Mouse (Mus musculus) thymus, adult 18-20 months (tissue): ENCODE results near the gene Asrgl1.

Experiments used
- DNase-seq, 2 experiments: peaks; one replicate each; pipeline ENCODE4 v3.0.0; 2022; ENCODE audit warnings: mixed read lengths in 2 of 2

The Asrgl1 gene

GRCm38 (mm10) chr19:9069687-9070307 lies 65.6 kb downstream of the Asrgl1 start:
- no peak for DNase-seq

DNA sequence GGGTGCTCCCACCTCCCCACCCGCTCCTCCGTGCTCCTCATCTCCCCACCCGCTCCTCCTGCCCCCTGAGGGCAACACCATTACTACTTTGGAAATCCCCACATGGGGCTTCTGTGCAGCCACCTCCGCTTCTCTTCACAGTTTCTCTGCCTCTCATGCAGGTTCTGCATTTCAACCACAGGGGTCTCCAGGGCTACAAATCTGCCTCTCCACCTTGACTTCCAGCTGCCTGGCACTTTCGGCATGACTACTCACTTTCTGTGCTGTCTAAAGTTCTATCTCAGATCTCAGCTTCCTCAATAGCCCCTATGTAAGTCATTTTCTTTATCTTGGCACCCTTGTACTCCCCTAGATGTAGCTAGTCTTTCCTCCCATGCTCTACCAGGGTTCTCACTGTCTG lies 68.1 kb downstream of the Asrgl1 start:
- DNase-seq: no peak

DNA sequence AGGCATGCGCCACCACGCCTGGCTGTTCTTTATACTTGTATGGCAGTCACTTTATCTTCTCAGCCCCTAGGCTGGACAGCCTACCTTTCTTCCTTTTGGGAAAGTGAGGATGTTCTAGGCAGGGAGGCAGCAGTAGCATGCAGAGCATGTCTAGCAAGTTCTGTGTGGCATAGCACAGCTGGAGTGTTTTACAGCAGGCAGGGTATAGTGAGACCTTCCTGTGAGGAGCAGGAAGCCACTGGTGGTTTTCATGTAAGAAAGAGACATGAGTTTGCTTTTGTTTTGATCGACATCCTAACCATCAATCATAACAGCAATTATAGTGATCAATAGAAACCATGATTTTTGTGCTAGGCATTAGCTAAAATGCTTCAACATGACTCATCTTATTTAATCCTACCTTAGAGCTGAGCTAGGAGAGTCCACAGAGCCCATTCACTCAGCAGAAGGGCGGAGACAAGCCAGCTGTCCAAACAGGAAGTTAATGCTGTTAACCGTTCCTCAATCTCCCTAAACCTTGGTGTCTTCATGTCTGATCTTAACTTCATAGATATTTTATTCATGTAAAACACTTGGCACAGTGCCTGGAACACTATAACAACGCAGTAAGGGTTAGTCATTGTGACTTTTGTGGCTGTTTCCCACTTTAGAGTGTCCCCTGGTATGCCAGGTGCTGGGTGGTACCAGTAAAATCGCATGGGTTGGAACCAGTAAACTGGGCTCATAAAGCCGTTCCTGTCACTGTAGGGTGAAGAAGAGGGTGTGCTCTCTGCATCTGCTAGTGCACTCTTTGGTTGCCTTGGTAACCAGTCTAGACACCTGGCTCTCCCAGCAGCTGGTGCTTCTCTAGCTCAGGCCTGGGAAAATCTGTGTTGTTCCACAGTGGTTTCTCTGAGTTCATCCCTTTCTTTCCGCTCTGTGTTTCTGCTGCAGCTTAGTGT lies 69.5 kb downstream of the Asrgl1 start:
- peak in 1 of 2 experiments; percentile 54 for DNase-seq

DNA sequence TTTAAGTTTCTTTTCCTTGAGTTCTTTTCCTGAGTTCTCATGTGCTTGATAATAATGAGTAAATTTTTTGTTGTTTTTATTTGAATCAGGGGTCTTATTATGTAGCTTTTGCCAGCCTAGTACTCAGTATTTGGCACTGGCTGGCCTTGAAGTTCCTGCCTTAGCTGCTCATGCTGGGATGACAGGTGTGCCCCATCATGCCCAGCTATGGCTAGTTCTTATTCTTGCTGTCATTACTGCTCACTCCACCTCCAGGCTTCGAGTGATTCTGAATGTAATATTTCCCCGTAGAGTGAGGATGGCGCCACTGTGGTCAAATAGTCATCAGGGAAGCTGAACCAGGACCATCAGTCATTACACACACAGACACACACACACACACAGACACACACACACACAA lies 71.6 kb downstream of the Asrgl1 start:
- no peak for DNase-seq

- no peak for DNase-seq
Measured at GRCm38 (mm10) chr19:9062822-9063221, 72.6 kb downstream of the Asrgl1 start.

DNA sequence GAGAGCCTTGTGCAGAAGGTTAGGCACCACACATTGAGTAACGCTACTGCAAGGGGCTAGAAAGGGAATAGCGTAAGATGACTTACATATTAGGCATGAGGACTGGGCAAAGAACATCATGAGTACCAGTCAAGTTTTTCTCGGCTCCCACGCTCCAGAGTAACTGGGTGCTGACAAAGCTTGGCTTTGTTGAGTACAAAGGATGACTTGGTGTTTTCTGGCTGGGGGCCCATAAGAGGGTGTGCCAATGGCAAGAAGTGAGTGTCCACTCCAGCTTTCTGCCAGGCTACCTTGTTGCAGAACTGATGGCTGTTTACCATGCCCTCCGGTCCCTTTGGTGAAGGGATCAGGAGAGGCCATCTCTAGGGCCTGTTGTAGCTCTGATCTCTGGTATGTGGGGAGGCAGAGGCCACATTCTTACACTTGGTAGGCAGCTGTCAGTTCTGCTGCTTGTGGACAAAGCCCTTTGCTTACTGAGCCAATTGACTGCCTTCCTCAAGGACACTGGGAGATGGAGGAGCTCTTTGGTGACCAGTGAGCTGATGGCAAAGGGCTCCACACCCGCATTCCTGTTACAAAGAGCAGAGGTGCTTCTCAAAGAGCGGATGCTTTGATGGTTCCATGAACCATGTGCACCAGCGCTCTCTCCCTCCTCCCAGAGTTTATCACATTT lies 74.1 kb downstream of the Asrgl1 start:
- no peak for DNase-seq

DNA sequence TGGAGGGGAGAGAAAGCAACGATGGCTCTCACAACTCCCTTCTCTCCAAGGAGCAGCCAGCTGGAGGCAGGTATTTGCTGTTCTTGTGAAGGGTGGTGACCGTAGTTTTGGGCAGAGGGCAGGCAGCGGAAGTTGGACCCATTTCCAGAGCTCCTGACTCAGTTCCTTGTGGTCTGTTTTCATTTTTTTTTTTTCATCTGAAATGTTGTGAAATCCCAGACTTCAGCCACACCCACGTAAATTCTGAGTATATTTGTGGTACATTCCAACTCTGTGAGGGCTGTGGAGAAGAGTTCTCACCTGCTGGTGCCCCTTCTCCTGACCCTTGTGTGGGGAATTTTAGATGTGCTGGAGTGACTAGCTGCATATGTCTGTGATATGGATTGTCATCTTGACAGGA lies 75.3 kb downstream of the Asrgl1 start:
- DNase-seq: no peak
